Mouse (Mus musculus): ENCODE measurements at regions not wholly inside any gene's neighbourhood (a gene's known extent, or its start where the extent isn't known, plus 50 kb on each side); places are given as distances from the start of the nearest gene placed in this dataset.

GRCm38 (mm10) chr2:103905681-103906080 is 52.1 kb upstream of the Lmo2 start:
- Histone ChIP-seq H3K27ac (peak overlapping the region; percentile 77), H3K4me3 (ENCODE audit: inconsistent target) (no peak overlapping the region)
- 88% methylated on average over 1 of the region's 1 CpGs for WGBS (ENCODE audit: missing documents)

GRCm38 (mm10) chr2:103906581-103907184 is 51.1 kb upstream of the Lmo2 start:
- Histone ChIP-seq H3K79me2 (ENCODE audit: inconsistent target) (no peaks in the 10 kb centered on the region), H3K27ac (peak overlapping the region; percentile 77), H3K36me3 (ENCODE audit: inconsistent target) (no peaks in the 10 kb centered on the region), H3K4me3 (ENCODE audit: inconsistent target) (no peak overlapping the region)
- 3% methylated on average over 2 of the region's 2 CpGs for WGBS (ENCODE audit: missing documents)

More at GRCm38 (mm10) chr2:103905681-103906080, 52.1 kb upstream of the Lmo2 start:
- H3K79me2 ChIP-seq (ENCODE audit: inconsistent target): no peaks in the 10 kb centered on the region
- H3K36me3 ChIP-seq (ENCODE audit: inconsistent target): no peaks in the 10 kb centered on the region

Measured in macrophage (primary cell).